ENCODE assay signal across 21 mouse cellular contexts in the genomic region with DNA sequence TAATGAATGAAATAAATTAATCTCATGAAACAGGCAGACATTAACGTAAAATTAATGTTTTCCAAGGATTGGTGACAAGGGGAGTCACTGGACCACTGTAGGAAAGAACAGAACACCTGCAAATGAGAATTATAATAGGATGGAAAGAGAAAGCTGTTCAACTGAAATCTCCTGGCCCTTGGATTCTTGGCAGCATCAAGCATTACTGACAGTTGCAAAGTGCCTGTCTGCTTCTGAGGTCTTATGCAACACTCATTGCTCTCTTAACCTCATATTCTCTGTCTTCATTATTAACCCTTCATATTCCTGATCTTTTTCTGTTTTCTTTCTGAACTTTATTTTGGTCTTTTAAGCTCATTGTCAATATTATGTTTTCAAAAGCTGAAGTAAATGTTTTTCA.
"Had no signal": no experiment of that assay in that cellular context is flagged by ENCODE, and none has a peak within 500 bp of the region (broad histone marks: within the 10 kb centered on the region; RNA-seq: fewer than 3 reads in every experiment).

No protein-coding gene starts in this region.

- H3K4me1 ChIP-seq: liver, embryonic 13.5 days; lung, embryonic 15.5 days; megakaryocyte, embryonic 14.5 days; neural tube, embryonic 13.5 days; stomach, embryonic 15.5 days had no signal

- DNase-seq: kidney, adult 18-20 months; kidney, adult 9 months; kidney, postnatal 14 days; kidney, postnatal 4 days; layer of hippocampus, adult 9-11 months; liver, embryonic 13.5 days; lung, postnatal 14 days; midbrain, embryonic 14.5 days; retina, postnatal 1 day; right cerebral cortex, postnatal 25 days; spleen, adult 18-20 months; thymus, postnatal 25 days had no signal

- H3K27me3 ChIP-seq: liver, embryonic 13.5 days; lung, embryonic 15.5 days; megakaryocyte, embryonic 14.5 days; neural tube, embryonic 13.5 days; stomach, embryonic 15.5 days had no signal

- H3K9me3 ChIP-seq: liver, embryonic 13.5 days; lung, embryonic 15.5 days; neural tube, embryonic 13.5 days; stomach, embryonic 15.5 days had no signal

- H3K27ac ChIP-seq: layer of hippocampus, adult 2 months; left cerebral cortex, adult 2 months; liver, embryonic 13.5 days; lung, embryonic 15.5 days; macrophage; neural tube, embryonic 13.5 days; stomach, embryonic 15.5 days had no signal

- ATAC-seq: intestine, embryonic 16.5 days had no signal

- H3K4me2 ChIP-seq: liver, embryonic 13.5 days; lung, embryonic 15.5 days; midbrain, embryonic 11.5 days; neural tube, embryonic 13.5 days; stomach, embryonic 15.5 days had no signal

- H3K9ac ChIP-seq: liver, embryonic 13.5 days; lung, embryonic 15.5 days; neural tube, embryonic 13.5 days; stomach, embryonic 15.5 days had no signal

- H3K4me3 ChIP-seq: layer of hippocampus, adult 2 months; left cerebral cortex, adult 2 months; liver, embryonic 13.5 days; lung, embryonic 15.5 days; megakaryocyte, embryonic 14.5 days; neural tube, embryonic 13.5 days; stomach, embryonic 15.5 days had no signal

- H3K36me3 ChIP-seq: liver, embryonic 13.5 days; lung, embryonic 15.5 days; neural tube, embryonic 13.5 days; stomach, embryonic 15.5 days had no signal
